Mouse (Mus musculus) forebrain, embryonic 11.5 days (tissue): ENCODE data around the gene Qrfp. TPM values are rescaled to one million over a fixed set of nuclear protein-coding genes. Genes with fewer than 3 reads are reported as not detected.

Experiments used
- ATAC-seq: fragments of 200-750 bp; cut with Nextera tagmentation; replicated peaks from 2 replicates; pipeline ENCODE4 v1.8.0; 2017; ENCODE audit warnings: moderate TSS enrichment; ENCODE audit not compliant: low FRiP score
- DNase-seq: peaks from one replicate; pipeline ENCODE4 v3.0.0-alpha.2; 2017; ENCODE audit warnings: low spot score
- H3K27ac ChIP-seq: fragments of 300-500 bp; sonication (generic); 2 replicates; pipeline ENCODE4 v1.5.1; 2014; ENCODE audit warnings: low read depth, low read length
- H3K27me3 ChIP-seq: fragments of 300-500 bp; sonication (generic); 2 replicates; pipeline ENCODE4 v1.6.1; 2014; ENCODE audit warnings: mild to moderate bottlenecking, low read length, mixed read lengths; ENCODE audit not compliant: control insufficient read depth, insufficient read depth
- H3K36me3 ChIP-seq: fragments of 300-500 bp; sonication (generic); 2 replicates; pipeline ENCODE4 v1.6.1; 2014; ENCODE audit warnings: mild to moderate bottlenecking, low read length, moderate library complexity, mixed read lengths; ENCODE audit not compliant: control insufficient read depth, insufficient read depth
- H3K4me1 ChIP-seq: fragments of 300-500 bp; sonication (generic); replicated peaks from 2 replicates; pipeline ENCODE4 v1.6.1; 2014; ENCODE audit warnings: low read length, mixed read lengths; ENCODE audit not compliant: control insufficient read depth, insufficient read depth
- H3K4me2 ChIP-seq: fragments of 300-500 bp; sonication (generic); 2 replicates; pipeline ENCODE4 v1.6.1; 2014; ENCODE audit warnings: low read depth, mild to moderate bottlenecking, low read length, moderate library complexity, mixed read lengths; ENCODE audit not compliant: severe bottlenecking
- H3K4me3 ChIP-seq: fragments of 300-500 bp; sonication (generic); 2 replicates; pipeline ENCODE4 v1.5.1; 2014; ENCODE audit warnings: low read depth, low read length
- H3K9ac ChIP-seq: fragments of 300-500 bp; sonication (generic); 2 replicates; pipeline ENCODE4 v1.6.1; 2014; ENCODE audit warnings: low read length
- H3K9me3 ChIP-seq: fragments of 300-500 bp; sonication (generic); 2 replicates; pipeline ENCODE4 v1.6.1; 2016; ENCODE audit warnings: low read length, mixed read lengths; ENCODE audit not compliant: control insufficient read depth
- WGBS: fragments of 180-500 bp; shearing (Covaris S2); extraction: QIAGEN DNeasy Blood & Tissue Kit; methylation state at CpG from one replicate; pipeline ENCODE4 v1.1.7; 2014; 5-methylcytosine and 5-hydroxymethylcytosine counted together
- polyA plus RNA-seq: library from polyadenylated mRNA; unstranded; fragments of >200 nt; fragmentation: Nextera tagmentation; extraction: Ambion mirVana; gene quantifications from 2 replicates; pipeline ENCODE4 v1.2.1, GENCODE M21; 2014

The Qrfp gene
- polyA plus RNA-seq, 1 experiment from 2014 or later: 0.16 TPM

DNA sequence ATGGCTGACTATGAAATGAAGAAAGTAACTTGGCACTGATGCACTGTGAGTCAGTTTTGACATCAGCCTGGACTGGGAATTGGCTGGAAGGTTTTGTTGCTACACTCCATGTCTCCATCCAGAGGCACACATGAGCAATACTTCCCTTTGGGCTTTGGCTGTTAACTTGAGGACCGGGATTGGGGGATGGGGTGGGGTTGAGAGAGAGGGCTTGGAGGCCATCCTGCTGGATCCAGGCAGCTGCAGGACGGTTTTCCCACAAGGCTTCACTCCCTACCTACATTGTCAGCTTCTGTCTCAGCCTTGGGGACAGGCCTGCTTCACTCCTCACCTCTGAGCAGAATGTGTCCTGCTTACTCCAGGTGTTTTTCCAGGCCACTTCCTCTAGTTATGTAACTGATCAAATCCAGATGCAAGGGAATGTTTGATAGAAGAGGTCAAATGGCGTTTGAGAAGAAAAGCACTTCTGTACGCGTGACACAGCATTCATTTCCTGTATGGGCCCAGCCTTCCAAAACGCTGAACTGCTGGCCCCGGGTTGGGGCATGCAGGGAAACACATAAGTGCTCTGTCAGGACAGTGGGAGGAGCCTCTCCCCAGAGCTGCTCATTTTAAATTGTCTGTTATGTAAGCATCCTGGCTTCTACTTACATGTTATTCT is 39.5 kb downstream of the Qrfp start:
- no peak overlapping the region for H3K4me3 ChIP-seq
- DNase-seq: no peak

DNA sequence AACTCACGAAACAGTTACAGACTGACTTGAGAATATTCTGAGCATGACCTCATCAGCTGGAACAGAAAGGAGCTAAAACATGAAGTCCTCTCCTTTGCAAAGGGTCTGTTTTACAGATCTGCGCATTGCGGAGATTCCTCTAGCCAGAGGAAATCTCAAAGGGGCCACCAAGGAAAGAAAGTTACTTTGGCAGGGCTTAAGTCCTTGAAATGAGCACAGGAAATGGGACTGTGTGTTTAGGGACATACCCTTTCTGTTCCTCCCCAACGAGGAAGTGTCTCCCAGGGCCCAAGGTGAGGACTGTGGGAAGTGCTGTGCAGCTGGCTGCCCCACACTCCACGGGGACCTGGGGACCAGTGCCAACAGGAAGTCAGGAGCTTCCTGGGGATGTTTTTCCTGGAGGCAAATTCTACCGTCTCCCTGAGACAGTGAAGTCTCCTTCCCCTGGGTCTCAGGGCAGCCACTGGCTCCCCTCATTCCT is 40.7 kb downstream of the Qrfp start:
- Histone ChIP-seq H3K4me2 (no peak overlapping the region), H3K36me3 (0 out of 2 replicates have a peak, but pooled peaks cover 2% of the 10 kb centered on the region), H3K27me3 (no peaks in the 10 kb centered on the region), H3K4me3 (no peak overlapping the region), H3K4me1 (0 out of 2 replicates have a peak, but pooled peaks cover 2% of the 10 kb centered on the region), H3K27ac (no peak overlapping the region), H3K9ac (no peak overlapping the region), H3K9me3 (no peaks in the 10 kb centered on the region)
- ATAC-seq (no peak), DNase-seq (no peak)
- WGBS: 51% methylated on average over 6 of the region's 6 CpGs

More for the DNA sequence above, 39.5 kb downstream of the Qrfp start:
- H3K4me1 ChIP-seq: 0 out of 2 replicates have a peak, but pooled peaks cover 2% of the 10 kb centered on the region
- H3K36me3 ChIP-seq: peaks cover 2% of the 10 kb centered on the region; the same call in 1 of the 2 replicates
- WGBS: 56% methylated on average over 7 of the region's 7 CpGs
- no peaks in the 10 kb centered on the region for H3K27me3 ChIP-seq
- H3K27ac ChIP-seq: no peak overlapping the region
- H3K9me3 ChIP-seq: no peaks in the 10 kb centered on the region
- no peak for ATAC-seq
- no peak overlapping the region for H3K4me2 ChIP-seq
- H3K9ac ChIP-seq: no peak overlapping the region

DNA sequence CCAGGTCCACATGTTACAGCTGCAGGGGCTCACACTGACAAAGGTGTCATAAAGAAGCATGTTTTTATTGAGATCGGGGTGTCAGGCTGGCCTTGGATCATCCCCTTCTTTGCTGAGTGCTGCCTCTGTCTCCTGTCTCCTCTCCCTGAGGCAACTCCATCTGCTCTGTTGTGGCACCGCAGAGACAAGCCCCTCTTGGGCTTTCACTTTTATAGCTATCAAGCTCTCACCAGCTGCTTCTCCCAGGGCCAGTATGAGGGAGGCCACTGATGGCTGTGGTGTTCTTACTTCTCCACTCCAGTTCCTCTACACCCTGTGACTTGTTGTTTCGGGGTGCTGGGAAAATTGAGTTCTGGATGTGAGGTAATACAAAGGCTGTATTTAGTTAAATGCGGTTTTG is 41.3 kb downstream of the Qrfp start:
- ATAC-seq: no peak
- no peaks in the 10 kb centered on the region for H3K27me3 ChIP-seq
- 70% methylated on average over 4 of the region's 4 CpGs for WGBS
- H3K4me1 ChIP-seq: 0 out of 2 replicates have a peak, but pooled peaks cover 2% of the 10 kb centered on the region
- H3K27ac ChIP-seq: no peak overlapping the region
- H3K4me3 ChIP-seq: no peak overlapping the region
- no peaks in the 10 kb centered on the region for H3K9me3 ChIP-seq
- no peak overlapping the region for H3K9ac ChIP-seq
- DNase-seq: no peak
- H3K4me2 ChIP-seq: no peak overlapping the region
- H3K36me3 ChIP-seq: no peaks in the 10 kb centered on the region

DNA sequence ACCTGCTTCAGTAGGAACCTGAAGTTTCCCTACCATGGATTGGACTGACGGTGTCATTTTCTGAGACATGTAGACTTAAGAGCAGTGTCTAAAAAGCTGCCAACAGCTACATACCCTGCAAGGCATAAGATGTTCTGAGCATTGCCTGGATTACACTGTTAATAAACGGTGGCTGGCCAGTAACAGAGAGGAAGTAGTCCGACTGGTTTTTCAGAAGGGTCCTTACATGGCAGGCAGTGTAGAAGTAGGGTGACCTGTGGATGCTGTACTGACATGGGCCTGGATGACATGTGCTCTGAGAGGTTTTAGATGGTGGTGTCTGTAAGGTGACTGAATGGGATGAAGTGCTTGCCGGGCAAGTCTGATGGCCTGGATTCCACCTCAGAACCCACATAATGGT is 42.6 kb downstream of the Qrfp start:
- Histone ChIP-seq H3K27ac (no peak overlapping the region), H3K4me1 (peaks cover 8% of the 10 kb centered on the region), H3K9me3 (no peaks in the 10 kb centered on the region), H3K27me3 (no peaks in the 10 kb centered on the region), H3K36me3 (no peaks in the 10 kb centered on the region), H3K9ac (no peak overlapping the region), H3K4me3 (no peak overlapping the region), H3K4me2 (no peak overlapping the region)
- no peak for ATAC-seq
- DNase-seq: no peak
- 88% methylated on average over 4 of the region's 4 CpGs for WGBS

DNA sequence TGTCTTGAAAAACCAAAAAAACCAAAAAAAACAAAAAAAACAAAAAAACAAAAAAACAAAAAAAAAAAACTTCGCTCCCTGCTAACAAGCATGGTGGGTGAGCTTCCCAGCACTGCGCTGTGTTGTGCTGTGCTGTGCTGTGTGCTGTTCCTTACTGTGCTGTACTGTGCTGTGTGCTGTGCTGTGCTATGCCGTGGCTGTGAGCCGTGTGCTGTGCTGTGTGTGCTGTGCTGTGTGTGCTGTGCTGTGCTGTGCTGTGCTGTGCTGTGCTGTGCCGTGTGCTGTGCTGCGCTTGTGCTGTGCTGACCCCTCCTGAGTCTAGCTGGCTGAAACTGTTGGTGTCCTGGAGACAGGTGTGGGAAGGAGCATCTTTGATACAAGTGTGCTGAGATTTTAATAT is 43.3 kb downstream of the Qrfp start:
- Histone ChIP-seq H3K4me3 (no peak overlapping the region), H3K9me3 (no peaks in the 10 kb centered on the region), H3K9ac (no peak overlapping the region), H3K36me3 (no peaks in the 10 kb centered on the region), H3K27ac (no peak overlapping the region), H3K4me1 (peaks cover 13% of the 10 kb centered on the region), H3K4me2 (no peak overlapping the region), H3K27me3 (no peaks in the 10 kb centered on the region)
- DNase-seq (no peak), ATAC-seq (no peak)
- WGBS: 93% methylated on average over 6 of the region's 6 CpGs

DNA sequence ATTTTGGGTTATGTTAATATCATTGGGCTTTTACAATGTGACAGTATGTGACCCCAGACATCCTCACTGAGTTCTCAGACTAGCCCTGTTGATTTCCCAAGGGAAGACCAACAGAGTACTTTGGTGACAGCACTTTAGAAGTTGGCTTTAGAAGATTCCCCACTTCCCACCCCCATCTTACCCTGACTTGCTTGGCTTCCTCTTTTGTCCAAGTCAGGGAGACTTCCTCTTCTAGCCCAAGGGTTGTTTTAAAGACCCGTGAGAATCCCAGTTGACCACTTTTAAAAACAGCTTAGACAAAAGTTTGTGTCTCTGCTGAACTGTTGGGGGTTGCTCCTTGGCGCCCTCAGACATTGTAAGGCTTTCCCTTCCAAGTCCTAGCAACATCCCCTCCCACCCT is 47.1 kb downstream of the Qrfp start:
- Histone ChIP-seq H3K4me2 (peak overlapping the region; percentile 32; the same call in 1 of the 2 replicates), H3K4me3 (no peak overlapping the region), H3K27ac (no peak overlapping the region), H3K9ac (no peak overlapping the region), H3K36me3 (no peaks in the 10 kb centered on the region), H3K4me1 (peaks cover 18% of the 10 kb centered on the region), H3K9me3 (no peaks in the 10 kb centered on the region), H3K27me3 (no peaks in the 10 kb centered on the region)
- DNase-seq (no peak), ATAC-seq (no peak)
- 18% methylated on average over 2 of the region's 2 CpGs for WGBS

DNA sequence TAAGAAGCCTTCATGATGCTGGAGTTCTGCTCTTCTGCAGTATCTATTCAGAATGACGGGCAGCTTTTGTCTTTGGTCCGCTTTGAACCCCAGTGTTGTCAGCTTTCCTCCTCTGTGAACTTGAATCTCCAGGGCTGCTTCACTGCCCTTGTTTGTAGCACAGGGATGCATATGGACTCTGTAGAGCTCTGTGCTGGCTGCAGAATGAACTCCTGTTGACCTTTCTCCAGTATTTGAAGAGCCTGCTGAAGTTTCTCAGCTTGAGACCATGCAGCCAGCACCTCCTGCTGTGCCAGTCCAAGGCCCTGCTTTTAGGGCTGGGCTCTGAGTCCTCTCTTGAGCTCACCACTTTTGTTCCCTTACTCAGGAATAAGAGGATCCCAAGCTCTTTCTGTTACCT is 47.5 kb downstream of the Qrfp start:
- H3K27ac ChIP-seq: no peak overlapping the region
- H3K36me3 ChIP-seq: no peaks in the 10 kb centered on the region
- H3K9me3 ChIP-seq: no peaks in the 10 kb centered on the region

DNA sequence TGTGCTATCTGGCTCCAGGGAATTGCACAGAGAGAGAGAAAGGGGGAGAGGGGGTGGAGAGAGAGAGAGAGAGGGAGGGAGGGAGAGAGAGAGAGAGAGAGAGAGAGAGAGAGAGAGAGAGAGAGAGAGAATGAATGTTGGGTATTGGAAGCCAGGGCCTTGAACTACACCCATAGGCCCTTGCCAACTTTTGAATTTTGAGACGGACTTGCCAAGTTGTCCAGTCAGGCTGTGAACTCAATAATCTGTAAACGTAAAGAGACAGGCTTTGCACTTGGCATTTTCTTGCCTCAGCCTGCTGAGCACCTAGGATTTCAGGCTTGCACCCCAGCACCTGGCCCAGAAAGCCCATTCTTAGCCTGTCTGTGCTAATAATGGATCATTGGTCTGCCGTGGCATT is 48.2 kb downstream of the Qrfp start:
- H3K4me2 ChIP-seq: peak overlapping the region; percentile 84
- H3K27ac ChIP-seq: no peak overlapping the region
- no peaks in the 10 kb centered on the region for H3K36me3 ChIP-seq
- no peak for DNase-seq
- H3K4me3 ChIP-seq: no peak overlapping the region
- WGBS: 42% methylated on average over 3 of the region's 3 CpGs
- no peak for ATAC-seq
- H3K27me3 ChIP-seq: no peaks in the 10 kb centered on the region
- peaks cover 18% of the 10 kb centered on the region for H3K4me1 ChIP-seq
- H3K9ac ChIP-seq: no peak overlapping the region; the same call in 1 of the 2 replicates
- H3K9me3 ChIP-seq: no peaks in the 10 kb centered on the region

More for the DNA sequence above, 47.5 kb downstream of the Qrfp start:
- H3K4me3 ChIP-seq: no peak overlapping the region
- H3K9ac ChIP-seq: no peak overlapping the region; the same call in 1 of the 2 replicates
- 8% methylated on average over 2 of the region's 2 CpGs for WGBS
- DNase-seq: no peak
- peak overlapping the region; percentile 32 for H3K4me2 ChIP-seq
- no peaks in the 10 kb centered on the region for H3K27me3 ChIP-seq
- no peak for ATAC-seq
- peaks cover 18% of the 10 kb centered on the region for H3K4me1 ChIP-seq

DNA sequence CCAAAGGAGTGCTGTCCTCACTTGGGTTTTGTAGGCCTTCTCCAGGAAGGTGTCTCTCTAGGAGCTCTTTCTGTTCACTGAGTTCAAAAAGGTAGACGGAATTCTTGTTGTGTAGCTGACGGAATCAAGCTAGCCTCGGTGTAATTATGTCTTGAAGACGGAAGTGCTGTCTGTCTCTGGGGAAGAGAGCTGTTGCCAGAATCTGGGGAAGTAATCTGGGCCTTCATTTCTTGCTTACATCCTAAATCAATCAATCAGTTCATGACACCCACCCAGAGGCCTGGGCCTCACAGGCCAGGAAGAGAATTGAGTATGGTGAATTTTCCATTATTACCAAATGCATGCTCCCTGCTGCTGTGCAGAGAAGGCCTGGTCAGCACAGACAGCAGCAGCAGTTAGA is 48.8 kb downstream of the Qrfp start:
- no peak overlapping the region for H3K27ac ChIP-seq
- no peaks in the 10 kb centered on the region for H3K9me3 ChIP-seq
- no peaks in the 10 kb centered on the region for H3K36me3 ChIP-seq
- DNase-seq (no peak), ATAC-seq (no peak)
- WGBS: 20% methylated on average over 4 of the region's 4 CpGs
- no peaks in the 10 kb centered on the region for H3K27me3 ChIP-seq
- peak overlapping the region; percentile 84 for H3K4me2 ChIP-seq
- H3K4me3 ChIP-seq: peak overlapping the region; percentile 83
- peaks cover 18% of the 10 kb centered on the region for H3K4me1 ChIP-seq
- peak overlapping the region; percentile 98 for H3K9ac ChIP-seq
